Mouse (Mus musculus) heart, adult 2 months (tissue): ENCODE data around the gene 6430628N08Rik. TPM values are rescaled to one million over a fixed set of nuclear protein-coding genes. Genes with fewer than 3 reads are reported as not detected.
A peak's percentile ranks its signal among the peaks of the same experiment; 100 is the strongest.

Experiments used
- DNase-seq, 2 experiments: peaks; one replicate each; pipeline ENCODE4 v3.0.0; 2021
- H3K27ac ChIP-seq: fragments of 200-600 bp; 2 replicates; pipeline ENCODE4 v1.8.1; 2022
- H3K27me3 ChIP-seq: fragments of 200-500 bp; 2 replicates; pipeline ENCODE4 v1.6.1; 2012; ENCODE audit warnings: mild to moderate bottlenecking, low read length, inconsistent platforms, mixed read lengths; ENCODE audit not compliant: control insufficient read depth, insufficient read depth
- H3K36me3 ChIP-seq: fragments of 200-500 bp; 2 replicates; pipeline ENCODE4 v1.6.1; 2012; ENCODE audit warnings: low read length, inconsistent platforms; ENCODE audit not compliant: control insufficient read depth, insufficient read depth
- H3K4me1 ChIP-seq: fragments of 200-500 bp; 2 replicates; pipeline ENCODE4 v1.6.1; 2011; ENCODE audit warnings: low read length; ENCODE audit not compliant: control insufficient read depth, insufficient read depth
- H3K4me3 ChIP-seq: fragments of 200-600 bp; 2 replicates; pipeline ENCODE4 v1.8.1; 2022
- H3K79me2 ChIP-seq: fragments of 200-500 bp; replicated peaks from 2 replicates; pipeline ENCODE4 v1.6.1; 2012; ENCODE audit warnings: mild to moderate bottlenecking, inconsistent platforms, low read length, moderate library complexity, mixed read lengths; ENCODE audit not compliant: control insufficient read depth, insufficient read depth
- H3K9ac ChIP-seq: fragments of 200-500 bp; 2 replicates; pipeline ENCODE4 v1.6.1; 2012; ENCODE audit warnings: low read depth, mild to moderate bottlenecking, control low read depth, inconsistent platforms, low read length, mixed read lengths
- CTCF ChIP-seq: fragments of 200-600 bp; IDR thresholded peaks from 2 replicates; pipeline ENCODE4 v1.8.1; 2022; ENCODE audit warnings: antibody characterized with exemption, mild to moderate bottlenecking, moderate library complexity
- EP300 ChIP-seq: fragments of 200-500 bp; IDR thresholded peaks from 2 replicates; pipeline ENCODE4 v1.6.1; 2011; ENCODE audit warnings: low read depth, low read length, control low read depth; ENCODE audit not compliant: insufficient read depth
- POLR2A ChIP-seq: fragments of 200-500 bp; IDR thresholded peaks from 2 replicates; pipeline ENCODE4 v1.6.1; 2011; ENCODE audit warnings: mild to moderate bottlenecking, low read depth, low read length, control low read depth; ENCODE audit not compliant: insufficient read depth
- whole genome bisulfite sequencing: fragments of 180-500 bp; shearing (Covaris S2); methylation state at CpG from one replicate; pipeline ENCODE4 v1.1.7; 2018; 5-methylcytosine and 5-hydroxymethylcytosine counted together
- intact Hi-C: fragments of 180-260 bp; cut with DNase I; formaldehyde crosslinking; loops from one replicate; pipeline ENCODE4 v1.15.1; 2025
- polyA plus RNA-seq: library from polyadenylated mRNA; depleted of rRNA; stranded (reverse); fragments of >200 nt; gene quantifications from 2 replicates; pipeline ENCODE4 v1.2.3, GENCODE M21; 2012
- total RNA-seq, 2 experiments: library from RNA; stranded (reverse); gene quantifications; 2 replicates each; pipeline ENCODE4 v1.2.3; 2021

Gene 6430628N08Rik
- total and polyA plus RNA-seq, 3 experiments = not detected

- H3K9ac ChIP-seq = no peak overlapping the region
- no peaks in the 10 kb centered on the region for H3K36me3 ChIP-seq
- WGBS = 16% methylated on average over 6 of the region's 6 CpGs
- no peak overlapping the region for H3K4me3 ChIP-seq
- intact Hi-C loops = no loop called here
- peaks cover 2% of the 10 kb centered on the region for H3K4me1 ChIP-seq
- no peaks in the 10 kb centered on the region for H3K79me2 ChIP-seq
- H3K27me3 ChIP-seq = peaks cover 7% of the 10 kb centered on the region
- no peak overlapping the region for H3K27ac ChIP-seq
- TF ChIP-seq EP300 (no peak), POLR2A (no peak), CTCF (no peak)
- DNase-seq = no peak
Observed at GRCm38 (mm10) chr4:115890066-115890465, 399 bp upstream of the 6430628N08Rik start.

- no peaks in the 10 kb centered on the region for H3K79me2 ChIP-seq
- WGBS = 16% methylated on average over 3 of the region's 3 CpGs
- peaks cover 21% of the 10 kb centered on the region for H3K27me3 ChIP-seq
- intact Hi-C loops = no loop called here
- H3K4me1 ChIP-seq = peaks cover 2% of the 10 kb centered on the region
- DNase-seq = no peak
- no peak overlapping the region for H3K9ac ChIP-seq
- no peaks in the 10 kb centered on the region for H3K36me3 ChIP-seq
- H3K27ac ChIP-seq = no peak overlapping the region
- H3K4me3 ChIP-seq = no peak overlapping the region
- TF ChIP-seq CTCF = no peak
- no peak for TF ChIP-seq POLR2A
- TF ChIP-seq EP300 = no peak
Observed at GRCm38 (mm10) chr4:115894281-115894680, 3.8 kb downstream of the 6430628N08Rik start.

- DNase-seq = no peak
- H3K9ac ChIP-seq = 0 out of 2 replicates have a peak overlapping the region, but pooled peaks have one; percentile 4
- no peak overlapping the region for H3K4me3 ChIP-seq
- 0 out of 2 replicates have a peak, but pooled peaks have one; percentile 16 for TF ChIP-seq CTCF
- TF ChIP-seq EP300 = no peak
- H3K27ac ChIP-seq = no peak overlapping the region
- WGBS = 2% methylated on average over 55 of the region's 56 CpGs
- no peaks in the 10 kb centered on the region for H3K79me2 ChIP-seq
- H3K4me1 ChIP-seq = no peaks in the 10 kb centered on the region
- intact Hi-C loops = no loop called here
- H3K27me3 ChIP-seq = peaks cover 14% of the 10 kb centered on the region
- H3K36me3 ChIP-seq = no peaks in the 10 kb centered on the region
Observed at GRCm38 (mm10) chr4:115897901-115898631, 7.6 kb downstream of the 6430628N08Rik start.

GRCm38 (mm10) chr4:115902816-115903215 is 12.4 kb downstream of the 6430628N08Rik start:
- no peak overlapping the region for H3K9ac ChIP-seq
- peak; percentile 64 to 82 for DNase-seq

GRCm38 (mm10) chr4:115904375-115904774 is 13.9 kb downstream of the 6430628N08Rik start:
- TF ChIP-seq EP300 (no peak), CTCF (no peak), POLR2A (no peak)
- Histone ChIP-seq H3K4me1 (peaks cover 3% of the 10 kb centered on the region; the same call in 1 of the 2 replicates), H3K27ac (no peak overlapping the region), H3K4me3 (no peak overlapping the region), H3K36me3 (no peaks in the 10 kb centered on the region), H3K79me2 (no peaks in the 10 kb centered on the region), H3K9ac (no peak overlapping the region), H3K27me3 (no peaks in the 10 kb centered on the region; the same call in 1 of the 2 replicates)
- intact Hi-C loops = loop anchor here (5.0 kb wide), 2 partner anchors 163 to 172 kb away; no protein-coding TSS in a partner anchor
- DNase-seq = no peak
- WGBS = 39% methylated on average over 12 of the region's 12 CpGs

More at GRCm38 (mm10) chr4:115902816-115903215, 12.4 kb downstream of the 6430628N08Rik start:
- H3K27ac ChIP-seq = no peak overlapping the region
- H3K36me3 ChIP-seq = no peaks in the 10 kb centered on the region
- WGBS = 20% methylated on average over 5 of the region's 5 CpGs
- no peak overlapping the region for H3K4me3 ChIP-seq
- H3K4me1 ChIP-seq = no peaks in the 10 kb centered on the region
- TF ChIP-seq EP300 (no peak), CTCF (peak; percentile 85)
- H3K27me3 ChIP-seq = peaks cover 8% of the 10 kb centered on the region
- intact Hi-C loops = loop anchor here (1.0 to 5.0 kb wide), 5 partner anchors 49 to 171 kb away; no protein-coding TSS in a partner anchor
- no peaks in the 10 kb centered on the region for H3K79me2 ChIP-seq

GRCm38 (mm10) chr4:115905701-115906100 is 15.2 kb downstream of the 6430628N08Rik start:
- intact Hi-C loops = no loop called here
- no peak for DNase-seq
- Histone ChIP-seq H3K4me1 (peaks cover 3% of the 10 kb centered on the region; the same call in 1 of the 2 replicates), H3K27me3 (no peaks in the 10 kb centered on the region; the same call in 1 of the 2 replicates), H3K79me2 (no peaks in the 10 kb centered on the region), H3K4me3 (no peak overlapping the region), H3K9ac (no peak overlapping the region), H3K27ac (no peak overlapping the region), H3K36me3 (no peaks in the 10 kb centered on the region)
- 34% methylated on average over 7 of the region's 7 CpGs for WGBS
- TF ChIP-seq CTCF = no peak
- TF ChIP-seq EP300 = no peak
- TF ChIP-seq POLR2A = no peak
